Mouse (Mus musculus): Measurements from ENCODE around the gene Psmb5.

The Psmb5 gene

GRCm38 (mm10) chr14:54630583-54631239 is 12.9 kb upstream of the Psmb5 start:
- 66% methylated on average over 11 of the region's 11 CpGs for WGBS

- 93% methylated on average over 2 of the region's 2 CpGs for WGBS
These were observed 12.0 kb upstream of the Psmb5 start for GRCm38 (mm10) chr14:54629797-54630196.

DNA sequence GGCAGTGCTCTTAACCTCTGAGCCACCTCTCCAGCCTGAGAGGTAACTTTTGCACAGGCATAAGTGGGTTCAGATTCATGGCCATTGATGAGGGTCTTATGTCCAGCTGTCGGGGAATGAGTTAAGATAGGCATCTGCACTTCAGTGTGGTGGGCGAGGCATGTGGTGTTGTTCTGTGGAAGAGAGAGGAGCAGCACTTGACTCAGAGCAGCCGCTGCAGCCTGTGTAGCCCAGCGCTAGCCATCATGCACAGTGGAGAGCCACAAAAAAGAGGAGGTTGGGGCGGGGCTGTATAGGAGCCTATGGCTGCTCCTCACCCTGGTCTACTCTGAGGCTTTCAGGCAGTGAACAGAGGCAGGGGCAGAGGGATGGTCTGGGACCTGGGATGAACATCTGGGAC is 10.3 kb upstream of the Psmb5 start:
- 87% methylated on average over 5 of the region's 5 CpGs for WGBS

DNA sequence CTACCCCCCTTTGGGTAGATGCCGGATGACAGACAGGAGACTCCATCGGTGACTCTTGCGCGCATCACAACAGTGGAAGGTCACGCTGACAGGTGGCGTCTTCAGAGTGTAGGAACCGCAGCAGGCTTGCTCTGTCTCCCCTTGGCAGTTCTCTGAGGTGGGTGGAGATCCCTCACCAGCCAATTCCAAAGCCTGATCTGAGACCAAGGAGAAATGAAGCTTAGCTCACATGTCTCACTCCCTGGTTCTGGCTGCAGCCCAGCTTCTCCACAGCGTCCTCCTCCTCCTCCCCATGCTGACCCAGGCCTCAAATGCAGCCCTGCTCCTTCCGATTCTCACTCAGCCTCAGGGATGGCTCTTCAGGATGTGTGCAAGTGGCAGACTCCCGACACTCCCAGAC is 7.2 kb upstream of the Psmb5 start:
- WGBS, result 61% methylated on average over 10 of the region's 10 CpGs

DNA sequence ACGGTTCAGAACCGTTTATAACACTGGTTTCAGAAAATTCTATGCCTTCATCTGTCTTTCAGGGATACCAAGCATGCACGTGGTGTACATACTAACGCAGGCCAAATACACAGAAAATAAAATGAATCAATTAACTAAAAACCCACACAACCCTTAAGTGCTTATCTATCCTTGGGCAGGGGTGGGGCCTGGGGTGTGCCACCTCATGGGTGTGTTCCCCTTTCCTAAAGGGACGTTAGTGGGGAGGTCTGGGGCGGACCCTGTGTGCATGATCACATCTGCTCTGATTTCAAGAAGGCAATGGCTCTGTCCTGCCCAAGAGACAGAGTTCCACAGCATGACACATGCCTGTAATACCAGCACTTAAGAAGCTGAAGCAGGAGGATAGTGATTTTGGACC is 5.5 kb upstream of the Psmb5 start:
- WGBS, result 88% methylated on average over 6 of the region's 6 CpGs

DNA sequence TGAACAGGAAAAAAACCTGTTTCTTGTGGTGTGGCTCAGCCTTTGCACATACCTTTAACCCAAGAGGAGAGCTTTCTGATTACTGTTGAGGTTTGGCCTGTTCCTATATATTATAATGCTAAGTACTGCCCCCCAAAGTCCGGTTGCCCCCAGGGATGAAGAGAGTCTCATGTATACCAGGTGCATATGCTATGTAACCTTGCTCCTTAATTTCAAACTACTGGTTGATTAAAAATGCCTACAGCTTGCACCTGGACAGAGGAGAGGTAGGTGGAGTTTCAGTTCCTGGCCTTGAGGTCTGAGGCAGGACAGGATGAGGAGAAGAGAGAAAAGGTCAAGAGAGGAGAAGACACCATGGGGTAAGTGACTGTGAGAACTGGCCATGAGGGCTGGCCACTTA is 3.3 kb upstream of the Psmb5 start, which contains the start of gene Psmb11:
Gene Psmb11 (plus strand): TSS at position 301 of the 400 bp plus-strand sequence.
- 89% methylated on average over 1 of the region's 1 CpGs for WGBS

DNA sequence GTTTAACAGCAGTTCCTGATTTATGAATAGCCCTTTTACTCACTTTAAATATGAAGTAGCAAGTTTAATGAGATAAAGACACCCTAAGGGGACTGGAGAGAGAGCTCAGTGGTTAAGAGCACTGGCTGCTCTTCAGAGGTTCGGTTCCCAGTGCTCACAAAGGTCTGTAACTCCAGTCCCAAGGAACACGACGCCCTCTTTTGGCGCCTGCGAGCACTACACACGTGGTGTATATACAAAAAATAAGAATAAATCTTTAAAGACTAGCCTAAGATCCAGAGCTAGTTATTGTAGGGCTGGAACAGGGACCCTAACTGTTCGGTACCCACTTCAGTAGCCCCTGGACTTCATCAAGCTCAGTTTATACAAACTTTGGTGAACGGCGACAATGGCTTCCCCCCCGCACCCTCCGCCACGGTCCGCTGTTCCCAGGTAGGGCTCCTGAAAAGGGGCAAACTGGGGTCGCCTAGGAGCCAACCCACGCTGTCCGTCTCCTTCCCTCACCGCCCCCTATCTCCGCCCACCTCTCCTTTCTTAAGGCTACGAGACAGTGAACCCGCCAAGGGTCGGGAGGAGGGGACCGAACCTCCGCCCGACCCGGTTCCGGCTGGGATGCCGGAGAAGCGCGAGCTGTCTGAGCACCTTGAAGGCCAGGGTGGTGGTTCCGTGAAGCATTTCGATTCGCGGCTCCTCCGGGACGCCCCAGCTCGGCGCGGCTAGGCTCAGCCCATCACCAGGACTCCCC is 498 bp downstream of the Psmb5 start:
- WGBS, result 2% methylated on average over 38 of the region's 38 CpGs

DNA sequence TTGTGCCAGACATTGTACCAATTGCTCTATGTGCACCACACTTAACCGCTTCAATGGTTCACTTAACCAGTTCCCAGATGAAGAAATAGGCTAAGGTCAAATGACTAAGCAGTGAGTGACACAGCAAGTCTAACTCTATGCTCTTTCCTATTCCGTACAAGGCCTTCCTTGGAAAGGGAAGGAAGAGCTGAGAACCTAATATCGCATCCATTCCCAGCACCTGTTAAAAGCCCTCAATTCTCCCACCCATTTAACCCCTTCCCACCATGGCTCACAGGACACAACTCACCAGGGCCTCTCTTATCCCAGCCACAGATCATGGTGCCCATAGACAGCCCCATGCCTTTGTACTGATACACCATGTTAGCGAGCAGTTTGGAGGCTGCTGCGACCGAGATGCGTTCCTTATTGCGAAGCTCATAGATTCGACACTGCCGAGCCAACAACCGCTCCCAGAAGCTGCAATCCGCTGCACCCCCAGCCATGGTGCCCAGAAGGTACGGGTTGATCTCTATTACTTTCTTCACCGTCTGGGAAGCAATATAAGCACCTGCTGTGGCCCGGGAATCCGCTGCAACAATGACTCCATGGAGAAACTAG is 1.5 kb downstream of the Psmb5 start:
- 94% methylated on average over 16 of the region's 16 CpGs for whole genome bisulfite sequencing

GRCm38 (mm10) chr14:54614130-54614529 is 3.7 kb downstream of the Psmb5 start:
- WGBS, result 88% methylated on average over 16 of the region's 16 CpGs

- 51% methylated on average over 6 of the region's 6 CpGs for WGBS
These were observed 7.2 kb downstream of the Psmb5 start for GRCm38 (mm10) chr14:54610648-54611047.

DNA sequence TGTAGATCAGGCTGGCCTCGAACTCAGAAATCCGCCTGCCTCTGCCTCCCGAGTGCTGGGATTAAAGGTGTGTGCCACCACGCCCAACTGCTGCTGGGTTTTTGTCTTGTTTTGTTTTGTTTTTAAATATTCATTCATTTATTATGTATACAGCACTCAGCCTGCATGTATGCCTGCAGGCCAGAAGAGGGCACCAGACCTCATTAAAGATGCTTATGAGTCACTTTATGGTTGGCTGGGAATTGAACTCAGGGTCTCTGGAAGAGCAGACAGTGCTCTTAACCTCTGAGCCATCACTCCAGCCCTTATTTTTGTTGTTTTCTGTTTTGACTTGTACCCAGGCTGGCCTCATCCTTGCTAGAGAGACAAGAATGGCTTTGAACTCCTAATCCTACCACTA is 7.9 kb downstream of the Psmb5 start:
- 81% methylated on average over 4 of the region's 4 CpGs for WGBS

GRCm38 (mm10) chr14:54609245-54609644 is 8.6 kb downstream of the Psmb5 start:
- WGBS, result 40% methylated on average over 4 of the region's 4 CpGs

DNA sequence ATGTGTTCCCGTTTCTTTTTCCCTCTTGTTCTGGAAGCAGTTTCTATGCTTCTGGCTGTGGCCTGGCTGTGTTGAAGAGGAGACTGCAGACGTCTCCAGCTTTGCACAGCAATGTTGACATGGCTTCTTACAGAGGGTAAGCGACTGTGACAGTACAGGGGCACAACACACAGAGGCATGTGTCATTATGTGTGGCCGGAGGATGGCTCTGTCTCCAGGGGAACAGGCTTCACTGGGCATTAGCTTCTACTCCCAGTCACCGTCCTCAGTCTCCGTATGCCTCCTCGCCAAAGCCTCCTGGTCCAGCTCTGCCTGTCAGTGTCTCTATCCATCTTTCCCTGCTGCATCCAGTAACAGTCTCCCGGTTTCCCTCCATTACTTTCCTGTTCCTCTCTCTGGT is 10.6 kb downstream of the Psmb5 start:
- WGBS, result 46% methylated on average over 8 of the region's 8 CpGs

GRCm38 (mm10) chr14:54605752-54606321 is 12.0 kb downstream of the Psmb5 start, which contains the start of gene 4931414P19Rik:
Gene 4931414P19Rik, minus strand, starts transcription at chr14:54605993.
- under 1% methylated on average over 38 of the region's 39 CpGs for WGBS

DNA sequence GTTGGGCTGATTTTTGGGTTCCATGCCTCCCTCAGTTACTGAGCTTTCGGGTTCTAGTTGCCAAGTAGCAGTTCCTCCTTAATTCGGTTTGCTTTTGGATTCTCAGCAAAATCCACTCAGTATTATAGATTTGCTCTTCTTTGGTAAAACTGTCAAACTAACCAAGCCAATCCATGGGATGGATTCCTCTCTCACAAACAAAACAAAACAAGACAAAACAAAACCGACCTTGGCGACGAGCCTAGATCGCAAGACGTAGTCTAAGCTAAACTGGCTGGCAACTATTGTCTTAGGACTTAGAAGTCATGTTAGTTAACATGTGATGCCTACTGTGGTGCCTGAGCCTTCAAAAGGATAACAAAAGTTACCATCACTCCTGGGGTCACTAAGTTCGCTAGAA is 14.1 kb downstream of the Psmb5 start:
- 70% methylated on average over 8 of the region's 8 CpGs for WGBS

- WGBS, result under 1% methylated on average over 46 of the region's 46 CpGs
These were observed 14.7 kb downstream of the Psmb5 start for GRCm38 (mm10) chr14:54603038-54603654.

DNA sequence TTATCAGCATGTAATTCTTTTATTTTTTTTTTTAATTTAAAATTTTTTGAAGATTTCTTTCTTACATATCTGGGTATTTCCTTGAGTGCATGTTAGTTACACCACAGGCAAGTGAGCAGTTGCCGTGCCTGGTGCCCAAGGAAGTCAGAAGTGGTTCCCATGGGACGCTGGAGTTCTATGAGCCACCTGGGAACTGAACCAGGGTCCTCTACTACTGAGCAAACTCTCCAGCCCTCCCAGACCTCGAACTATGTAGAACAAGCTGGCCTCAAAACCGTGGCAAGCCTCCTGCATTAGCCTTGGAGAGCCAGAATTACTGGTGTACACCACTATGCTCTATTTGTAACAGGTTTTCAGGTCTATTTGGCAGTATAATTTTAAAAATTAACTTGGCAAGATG is 15.2 kb downstream of the Psmb5 start:
- WGBS, result 40% methylated on average over 4 of the region's 4 CpGs

DNA sequence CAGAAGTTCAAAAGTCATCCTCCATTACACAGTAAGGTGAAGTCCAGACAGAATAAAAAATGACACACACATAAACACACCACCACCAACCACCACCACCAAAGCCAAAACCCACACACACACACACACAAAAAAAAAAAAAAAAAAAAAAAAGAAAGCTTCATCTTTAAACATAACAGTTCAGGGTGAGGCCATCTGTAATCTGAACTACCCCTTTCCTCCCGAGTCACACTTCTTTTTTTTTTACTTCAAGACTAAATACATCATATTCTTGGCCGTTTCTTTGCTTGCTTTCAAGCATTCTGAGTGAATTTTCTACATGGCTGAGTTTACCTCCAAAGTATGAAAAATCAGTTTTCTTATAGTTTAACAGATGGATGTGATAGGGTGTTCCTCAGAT is 16.2 kb downstream of the Psmb5 start:
- 46% methylated on average over 2 of the region's 2 CpGs for WGBS

- 83% methylated on average over 7 of the region's 7 CpGs for WGBS
These were observed 20.7 kb downstream of the Psmb5 start for GRCm38 (mm10) chr14:54597084-54597483.

- WGBS, result 43% methylated on average over 28 of the region's 28 CpGs
These were observed 23.0 kb downstream of the Psmb5 start for GRCm38 (mm10) chr14:54594631-54595414.

DNA sequence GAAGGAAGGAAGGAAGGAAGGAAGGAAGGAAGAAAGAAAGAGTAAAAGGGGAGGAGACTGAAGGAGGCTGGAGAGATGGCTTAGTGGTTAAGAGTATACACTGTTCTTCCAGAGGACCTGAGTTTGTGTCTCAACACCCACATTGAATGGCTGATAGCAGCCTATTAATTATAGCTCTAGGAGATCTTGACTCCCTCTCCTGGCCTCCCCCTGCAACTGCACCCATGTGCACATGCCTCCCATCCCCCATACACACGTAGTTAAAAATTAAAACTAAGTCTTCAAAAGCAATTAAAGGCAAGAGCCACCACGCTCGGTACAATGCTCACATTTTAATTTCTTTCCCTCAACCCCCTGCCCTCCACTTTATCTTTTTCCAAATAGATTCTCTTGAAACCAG is 23.8 kb downstream of the Psmb5 start:
- 71% methylated on average over 3 of the region's 3 CpGs for WGBS
